Mouse (Mus musculus) megakaryocyte progenitor cell, adult 5-6 weeks (primary cell): ENCODE results near the gene Armc3. TPM values are rescaled to one million over a fixed set of nuclear protein-coding genes. Genes with fewer than 3 reads are reported as not detected.

Experiments used
- ATAC-seq: replicated peaks from 2 replicates; pipeline ENCODE4 v1.8.0; 2016; ENCODE audit warnings: mild to moderate bottlenecking, moderate TSS enrichment, inconsistent platforms; ENCODE audit not compliant: poor library complexity
- total RNA-seq, 2 experiments: library from RNA; stranded (forward) in 1 of 2; stranded (reverse) in 1 of 2; fragments of 157-497, 149-512 nt in 1 of 2; fragments of 200-1000 nt in 1 of 2; gene quantifications; 2 replicates each; pipeline versions ENCODE4 v1.2.3 to v1.2.4; 2015 to 2017

Armc3 gene
- total RNA-seq, 2 experiments from 2014 or later, result 0.29 to 0.30 TPM

GRCm38 (mm10) chr2:19345414-19345964, 146.4 kb downstream of the Armc3 start:
- no peak for ATAC-seq

GRCm38 (mm10) chr2:19348454-19348853, 149.4 kb downstream of the Armc3 start:
- ATAC-seq, result no peak

GRCm38 (mm10) chr2:19350167-19350566, 151.1 kb downstream of the Armc3 start:
- ATAC-seq, result no peak

GRCm38 (mm10) chr2:19351615-19352253, 152.6 kb downstream of the Armc3 start:
- ATAC-seq, result peak; percentile 91

DNA sequence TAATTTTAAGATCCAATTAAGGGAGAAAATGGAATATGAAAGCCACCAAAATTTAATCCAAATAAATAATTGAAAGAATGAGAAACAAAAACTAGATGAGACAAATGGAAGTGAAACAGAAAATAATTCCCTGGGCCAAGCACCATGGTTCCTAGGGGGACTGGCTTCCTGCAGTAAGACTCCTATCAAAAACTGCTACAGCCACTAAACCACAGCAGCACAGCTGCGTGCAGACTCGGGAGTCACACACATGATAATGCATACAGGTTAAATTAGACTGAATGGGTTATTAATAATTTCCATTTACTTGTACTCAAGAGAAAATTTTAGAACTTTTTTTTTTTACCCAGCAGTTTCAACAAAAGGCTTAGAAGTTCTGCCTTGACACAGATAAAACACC, 154.1 kb downstream of the Armc3 start:
- no peak for ATAC-seq

Other genes with a start within 250 kb of the Armc3 start
- 47.3 and 62.2 TPM in 2 replicates for gene Pip4k2a, start 201.2 kb upstream of the Armc3 start, total RNA-seq (2015)
- 23.2 and 23.5 TPM in 2 replicates for gene Pip4k2a, start 201.2 kb upstream of the Armc3 start, total RNA-seq (2017)
- 1.2 and 1.4 TPM in 2 replicates for gene 4930426L09Rik, start 201.0 kb upstream of the Armc3 start, total RNA-seq (2015)
- gene 4930426L09Rik, start 201.0 kb upstream of the Armc3 start, total RNA-seq (2017), result 0.17 TPM in 1 of 2 replicates, not detected in the other
- 21.7 and 26.7 TPM in 2 replicates for gene Msrb2, start 172.1 kb downstream of the Armc3 start, total RNA-seq (2015)
- gene Msrb2, start 172.1 kb downstream of the Armc3 start, total RNA-seq (2017), result 15.1 and 22.4 TPM in 2 replicates
- gene Ptf1a, start 246.4 kb downstream of the Armc3 start, total RNA-seq (2015), result not detected in 2 replicates
- gene Ptf1a, start 246.4 kb downstream of the Armc3 start, total RNA-seq (2017), result not detected in 2 replicates